Mouse (Mus musculus) midbrain, embryonic 16.5 days (tissue): ENCODE measurements around the gene Fosb. TPM values are rescaled to one million over a fixed set of nuclear protein-coding genes. Genes with fewer than 3 reads are reported as not detected.

Experiments
- ATAC-seq: fragments of 200-750 bp; cut with Nextera tagmentation; 2 replicates; pipeline ENCODE4 v1.8.0; 2017; ENCODE audit warnings: moderate TSS enrichment
- H3K27ac ChIP-seq: fragments of 300-500 bp; sonication (generic); 2 replicates; pipeline ENCODE4 v1.5.1; 2014; ENCODE audit warnings: mild to moderate bottlenecking, low read length, mixed read lengths
- H3K27me3 ChIP-seq: fragments of 300-500 bp; sonication (generic); 2 replicates; pipeline ENCODE4 v1.6.1; 2014; ENCODE audit warnings: low read depth, low read length, mixed read lengths; ENCODE audit not compliant: control insufficient read depth, insufficient read depth
- H3K36me3 ChIP-seq: fragments of 300-500 bp; sonication (generic); 2 replicates; pipeline ENCODE4 v1.6.1; 2014; ENCODE audit warnings: mild to moderate bottlenecking, low read length, moderate library complexity, mixed read lengths; ENCODE audit not compliant: control insufficient read depth, insufficient read depth
- H3K4me1 ChIP-seq: fragments of 300-500 bp; sonication (generic); 2 replicates; pipeline ENCODE4 v1.6.1; 2014; ENCODE audit warnings: mild to moderate bottlenecking, low read length, mixed read lengths; ENCODE audit not compliant: control insufficient read depth, insufficient read depth
- H3K4me2 ChIP-seq: fragments of 300-500 bp; sonication (generic); 2 replicates; pipeline ENCODE4 v1.6.1; 2014; ENCODE audit warnings: mild to moderate bottlenecking, low read length, mixed read lengths
- H3K4me3 ChIP-seq: fragments of 300-500 bp; sonication (generic); 2 replicates; pipeline ENCODE4 v1.5.1; 2014; ENCODE audit warnings: low read depth, mild to moderate bottlenecking, low read length, moderate library complexity, mixed read lengths
- H3K9ac ChIP-seq: fragments of 300-500 bp; sonication (generic); 2 replicates; pipeline ENCODE4 v1.6.1; 2014; ENCODE audit warnings: low read depth, low read length, mixed read lengths
- H3K9me3 ChIP-seq: fragments of 300-500 bp; sonication (generic); replicated peaks from 2 replicates; pipeline ENCODE4 v1.6.1; 2014; ENCODE audit warnings: mild to moderate bottlenecking, low read length, mixed read lengths; ENCODE audit not compliant: control insufficient read depth, poor library complexity, severe bottlenecking
- WGBS: fragments of 180-500 bp; shearing (Covaris S2); extraction: QIAGEN DNeasy Blood & Tissue Kit; methylation state at CpG from one replicate; pipeline ENCODE4 v1.1.7; 2014; 5-methylcytosine and 5-hydroxymethylcytosine counted together
- polyA plus RNA-seq: library from polyadenylated mRNA; unstranded; fragments of >200 nt; fragmentation: Nextera tagmentation; extraction: Ambion mirVana; gene quantifications from 2 replicates; pipeline ENCODE4 v1.2.1, GENCODE M21; 2015

Fosb gene
- polyA plus RNA-seq, 1 experiment from 2014 or later: 0.06 TPM

DNA sequence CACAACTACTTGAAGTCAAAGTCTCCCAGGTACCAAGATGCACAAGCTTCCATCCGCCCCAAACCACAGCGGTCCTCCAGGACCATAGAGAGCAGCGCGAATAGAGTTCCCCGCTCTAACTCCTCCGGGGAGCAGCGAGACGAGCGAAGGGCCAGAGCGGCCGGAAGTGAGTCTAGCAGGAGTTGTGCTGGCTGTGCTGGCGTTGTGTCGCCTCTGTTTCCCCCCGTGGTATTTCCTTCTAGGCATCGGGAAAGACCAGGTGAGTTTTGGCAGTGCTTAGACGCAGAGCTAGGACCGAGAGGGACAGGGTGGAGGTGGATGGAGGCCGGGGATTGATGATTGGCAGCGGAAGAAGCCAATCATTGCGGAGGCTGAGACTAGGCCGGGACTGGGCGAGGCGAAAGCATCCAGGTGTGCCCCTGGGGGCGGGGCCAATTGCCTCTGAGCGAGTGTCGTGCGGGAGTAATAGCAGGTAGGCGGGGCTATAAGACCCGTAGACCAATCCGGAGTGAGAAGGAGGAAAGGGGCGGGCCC lies 35.2 kb upstream of the Fosb start:
- Histone ChIP-seq H3K9ac (peak overlapping the region; percentile 74), H3K27ac (peak overlapping the region; percentile 78), H3K9me3 (no peaks in the 10 kb centered on the region), H3K36me3 (peaks cover 2% of the 10 kb centered on the region; the same call in 1 of the 2 replicates), H3K4me2 (peak overlapping the region; percentile 93), H3K4me1 (peaks cover 24% of the 10 kb centered on the region), H3K4me3 (peak overlapping the region; percentile 67), H3K27me3 (peaks cover 9% of the 10 kb centered on the region)
- WGBS: 0% methylated on average over 31 of the region's 31 CpGs
- ATAC-seq: peak; percentile 94

DNA sequence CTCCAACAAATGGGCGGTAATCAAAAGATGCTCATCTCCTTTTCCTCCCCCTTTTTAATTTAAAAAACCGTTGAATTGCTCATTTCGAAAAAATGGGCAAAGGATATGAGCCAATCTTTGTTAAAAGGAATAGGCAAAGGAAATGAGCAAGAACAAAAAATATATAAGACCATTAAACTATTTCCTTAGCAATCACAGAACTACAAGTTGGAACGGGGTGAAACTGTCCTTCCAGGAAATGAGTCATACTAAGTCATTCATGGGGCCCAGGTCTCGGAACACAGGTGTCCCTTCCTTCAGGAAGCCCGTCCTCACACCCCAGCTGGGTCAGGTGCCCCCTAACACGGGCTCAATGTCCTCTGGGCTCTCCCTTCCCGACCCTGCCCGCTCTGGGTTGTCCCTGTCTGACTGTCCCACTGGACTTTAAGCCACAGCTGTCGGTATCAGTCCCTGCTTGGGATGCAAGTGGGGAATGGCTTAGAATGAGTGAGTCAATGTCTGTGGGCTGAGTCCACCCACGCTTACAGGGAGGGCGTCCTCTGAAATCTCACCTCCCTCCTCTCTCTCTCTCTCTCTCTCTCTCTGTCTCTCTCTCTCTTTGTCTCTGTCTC lies 34.5 kb upstream of the Fosb start, which contains the start of gene Ercc1:
Gene Ercc1 (plus strand): TSS at position 542 of the 611 bp plus-strand sequence.
- Histone ChIP-seq H3K4me2 (peak within 1 kb of the TSS; percentile 93), H3K9ac (peak within 1 kb of the TSS; percentile 74), H3K27me3 (peaks cover 9% of the 10 kb centered on the region), H3K4me1 (peaks cover 24% of the 10 kb centered on the region), H3K9me3 (no peaks in the 10 kb centered on the region), H3K27ac (peak within 1 kb of the TSS; percentile 78), H3K36me3 (0 out of 2 replicates have a peak, but pooled peaks cover 2% of the 10 kb centered on the region), H3K4me3 (peak within 1 kb of the TSS; percentile 67)
- WGBS: 28% methylated on average over 12 of the region's 12 CpGs
- ATAC-seq: peak; percentile 13; the same call in 1 of the 2 replicates

DNA sequence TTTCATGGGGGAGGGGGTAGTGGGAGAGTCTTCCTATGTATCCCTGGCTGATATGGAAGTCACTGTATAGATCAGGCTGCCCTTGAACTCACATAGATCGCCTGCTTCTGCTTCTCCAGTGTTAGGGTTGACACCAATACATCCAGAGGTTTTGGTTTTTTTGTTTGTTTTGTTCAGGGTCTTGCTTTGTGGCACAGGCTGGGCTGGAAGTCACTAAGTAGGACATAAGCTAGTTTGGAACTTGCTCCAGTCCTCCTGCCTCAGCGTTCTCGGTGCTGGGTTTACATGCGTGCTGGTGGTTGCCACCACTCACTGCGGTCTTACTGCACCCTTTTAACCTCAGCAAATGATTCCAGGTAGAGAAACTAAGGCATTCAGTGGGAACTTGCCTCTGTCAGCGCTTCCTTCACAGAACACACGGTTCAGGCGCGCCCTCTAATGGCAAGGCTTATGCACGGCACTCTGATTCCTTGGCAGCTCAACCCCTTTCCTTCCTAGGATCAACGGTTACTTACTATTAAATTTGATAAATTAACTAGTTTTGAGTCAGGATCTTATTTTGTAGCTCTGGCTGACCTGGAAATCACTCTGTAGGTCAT lies 33.5 kb upstream of the Fosb start:
- no peak overlapping the region for H3K4me2 ChIP-seq
- peaks cover 9% of the 10 kb centered on the region for H3K27me3 ChIP-seq
- ATAC-seq: no peak
- H3K4me3 ChIP-seq: no peak overlapping the region
- H3K9me3 ChIP-seq: no peaks in the 10 kb centered on the region
- no peak overlapping the region for H3K27ac ChIP-seq
- H3K9ac ChIP-seq: no peak overlapping the region
- peaks cover 24% of the 10 kb centered on the region for H3K4me1 ChIP-seq
- H3K36me3 ChIP-seq: 0 out of 2 replicates have a peak, but pooled peaks cover under 1% of the 10 kb centered on the region
- WGBS: under 1% methylated on average over 11 of the region's 11 CpGs

DNA sequence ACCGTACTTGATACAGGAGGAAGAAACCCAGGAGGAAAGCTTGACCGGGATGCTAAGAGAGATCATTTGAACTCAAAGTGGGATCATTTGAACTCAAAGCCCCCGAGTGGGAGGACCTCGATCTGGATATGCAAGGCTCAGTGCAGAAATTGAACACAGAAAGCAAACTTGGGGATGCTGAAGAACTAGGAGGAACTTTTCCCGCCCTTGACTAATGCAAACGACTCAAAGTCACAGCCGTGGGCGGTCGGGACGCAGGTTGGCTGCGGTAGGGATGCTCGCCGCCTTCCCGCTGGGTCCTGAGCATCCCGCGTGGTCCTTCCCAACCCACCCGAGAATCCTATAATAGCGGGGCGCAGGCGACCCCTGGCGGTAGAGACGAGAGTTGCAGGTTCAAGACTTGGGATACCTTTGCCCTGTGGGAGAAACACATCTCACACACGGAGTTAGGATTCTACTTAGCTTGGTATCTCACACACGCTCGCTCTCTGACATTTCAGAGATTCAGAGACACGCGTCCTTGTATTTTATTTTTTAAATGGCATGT lies 32.7 kb upstream of the Fosb start:
- Histone ChIP-seq H3K4me2 (peak overlapping the region; percentile 93), H3K27me3 (peaks cover 9% of the 10 kb centered on the region), H3K36me3 (no peaks in the 10 kb centered on the region), H3K4me3 (peak overlapping the region; percentile 44), H3K27ac (no peak overlapping the region), H3K4me1 (peaks cover 24% of the 10 kb centered on the region), H3K9ac (peak overlapping the region; percentile 57), H3K9me3 (no peaks in the 10 kb centered on the region)
- under 1% methylated on average over 27 of the region's 27 CpGs for WGBS
- no peak for ATAC-seq

DNA sequence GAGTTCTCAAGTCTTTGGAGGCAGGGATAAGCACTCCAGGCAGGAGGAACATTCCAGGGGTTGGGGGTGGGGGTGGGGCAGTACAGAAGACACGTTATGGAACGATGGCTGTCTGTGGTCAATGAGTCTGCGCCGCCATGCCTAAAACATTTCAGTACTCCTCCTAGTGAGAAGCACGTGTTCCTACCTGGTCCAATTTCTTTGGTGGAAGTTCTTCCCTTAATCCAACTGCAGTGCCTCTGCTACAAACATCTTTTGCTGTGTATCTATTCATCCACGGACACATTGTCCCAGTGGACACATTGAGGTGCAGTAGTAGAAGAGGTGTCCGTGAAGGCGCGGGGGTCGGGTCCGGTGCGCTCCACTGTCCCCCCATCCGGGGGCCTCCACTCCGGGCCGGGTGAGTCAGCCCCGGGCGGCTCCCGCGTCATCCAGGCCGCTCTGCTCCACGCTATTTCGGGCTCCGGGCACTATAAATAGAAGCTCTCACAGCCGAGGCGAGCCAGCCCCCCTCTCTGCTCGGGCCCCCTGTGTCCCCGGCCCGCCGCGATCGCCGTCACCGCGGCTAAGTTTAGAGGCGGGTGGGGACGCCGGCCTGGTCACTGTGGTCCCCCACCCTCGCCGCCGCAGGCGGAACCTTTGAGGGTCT lies 32.0 kb upstream of the Fosb start:
- no peak for ATAC-seq
- Histone ChIP-seq H3K4me3 (peak overlapping the region; percentile 44), H3K9ac (peak overlapping the region; percentile 57), H3K4me2 (peak overlapping the region; percentile 93), H3K36me3 (no peaks in the 10 kb centered on the region), H3K27ac (no peak overlapping the region), H3K27me3 (peaks cover 9% of the 10 kb centered on the region), H3K4me1 (peaks cover 24% of the 10 kb centered on the region), H3K9me3 (no peaks in the 10 kb centered on the region)
- WGBS: under 1% methylated on average over 39 of the region's 41 CpGs

DNA sequence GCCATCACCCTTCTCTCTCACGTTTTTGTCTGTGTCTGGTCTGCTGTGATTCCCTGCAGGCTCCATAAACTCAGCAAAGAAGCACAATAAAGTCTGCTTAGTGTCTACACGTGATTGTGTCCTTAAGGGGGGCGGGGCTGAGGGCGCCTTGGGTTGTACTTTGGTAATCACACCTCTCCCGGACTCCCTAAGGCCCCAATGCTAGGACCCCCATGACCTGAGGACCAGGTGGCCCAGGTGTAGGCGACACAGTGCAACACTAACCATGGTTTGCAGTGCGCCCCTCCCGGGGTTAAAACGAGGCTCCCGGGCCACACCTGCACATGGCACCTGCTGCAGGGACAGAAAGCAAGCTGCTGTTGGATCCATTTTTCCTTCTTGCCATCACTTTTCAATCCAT lies 31.4 kb upstream of the Fosb start:
- 19% methylated on average over 10 of the region's 10 CpGs for WGBS
- Histone ChIP-seq H3K9ac (0 out of 2 replicates have a peak overlapping the region, but pooled peaks have one; percentile 25), H3K4me3 (no peak overlapping the region; the same call in 1 of the 2 replicates)

DNA sequence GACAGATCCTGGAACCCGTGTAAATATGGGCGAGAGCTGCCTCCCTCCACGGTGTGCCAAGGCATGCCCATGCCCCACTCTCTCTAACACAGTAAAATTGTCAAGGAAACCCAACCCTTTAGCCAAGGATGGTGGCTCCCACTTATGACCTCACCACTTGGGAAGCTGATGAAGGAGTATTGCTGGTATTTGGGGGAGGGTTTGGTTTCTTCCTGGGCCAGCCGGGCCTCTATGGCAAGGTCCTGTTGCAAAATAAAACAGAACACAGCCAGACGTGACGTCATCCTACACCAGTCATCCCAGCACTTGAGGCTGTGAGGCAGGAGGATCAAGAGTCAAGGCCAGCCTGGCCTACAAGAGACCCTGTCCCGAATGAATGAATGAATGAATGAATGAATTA lies 28.7 kb upstream of the Fosb start:
- peaks cover 13% of the 10 kb centered on the region; the same call in 1 of the 2 replicates for H3K4me1 ChIP-seq
- WGBS: 84% methylated on average over 7 of the region's 7 CpGs
- no peak overlapping the region for H3K9ac ChIP-seq
- peaks cover 9% of the 10 kb centered on the region for H3K27me3 ChIP-seq
- H3K36me3 ChIP-seq: no peaks in the 10 kb centered on the region
- no peak overlapping the region for H3K27ac ChIP-seq
- ATAC-seq: no peak
- no peak overlapping the region for H3K4me2 ChIP-seq
- no peaks in the 10 kb centered on the region for H3K9me3 ChIP-seq
- H3K4me3 ChIP-seq: no peak overlapping the region

More for the DNA sequence above, 31.4 kb upstream of the Fosb start:
- no peak for ATAC-seq
- H3K4me1 ChIP-seq: peaks cover 22% of the 10 kb centered on the region
- no peaks in the 10 kb centered on the region for H3K9me3 ChIP-seq
- peak overlapping the region; percentile 93 for H3K4me2 ChIP-seq
- no peaks in the 10 kb centered on the region for H3K36me3 ChIP-seq
- H3K27ac ChIP-seq: no peak overlapping the region
- peaks cover 9% of the 10 kb centered on the region for H3K27me3 ChIP-seq

DNA sequence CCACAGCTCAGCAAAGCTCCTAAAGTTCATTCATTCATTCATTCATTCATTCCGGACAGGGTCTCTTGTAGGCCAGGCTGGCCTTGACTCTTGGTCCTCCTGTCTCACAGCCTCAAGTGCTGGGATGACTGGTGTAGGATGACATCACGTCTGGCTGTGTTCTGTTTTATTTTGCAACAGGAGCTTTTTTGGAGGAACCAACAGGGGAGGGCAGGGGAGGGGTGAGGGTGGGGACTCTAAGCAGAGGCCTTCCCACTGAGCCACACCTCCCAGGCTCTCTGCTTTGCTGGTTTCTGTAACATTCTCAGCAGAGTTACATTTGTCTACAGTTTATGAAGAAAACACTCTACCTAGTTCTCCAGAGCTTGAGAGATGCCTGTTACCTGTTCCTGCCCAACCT lies 28.2 kb upstream of the Fosb start:
- Histone ChIP-seq H3K27me3 (peaks cover 9% of the 10 kb centered on the region), H3K4me2 (no peak overlapping the region), H3K9me3 (no peaks in the 10 kb centered on the region), H3K27ac (no peak overlapping the region), H3K9ac (no peak overlapping the region), H3K36me3 (no peaks in the 10 kb centered on the region), H3K4me1 (peaks cover 17% of the 10 kb centered on the region), H3K4me3 (no peak overlapping the region)
- no peak for ATAC-seq
- WGBS: 66% methylated on average over 2 of the region's 2 CpGs
